15 mouse cellular contexts compared by ENCODE assay signal in genomic region chr14:44067879-44068278, GRCm38 (mm10). TPM values are rescaled to one million over a fixed set of nuclear protein-coding genes. Genes with fewer than 3 reads are reported as not detected.
DNase-seq lines count a peak whose midpoint lies in the region; ATAC-seq and TF ChIP-seq lines count a peak whose summit lies in the region.
"Not testable (repeated sequence)": the region's sequence is repeated elsewhere in the genome, so short reads cannot be mapped to it uniquely, and the experiment has no call there.
"Had no signal": no experiment of that assay in that cellular context is flagged by ENCODE, and none has a peak within 500 bp of the region (broad histone marks: within the 10 kb centered on the region; RNA-seq: fewer than 3 reads in every experiment).

No protein-coding gene starts in this region.

- peak overlapping the region in 1 of 2 experiments; percentile 52; a peak in 2 of 4 replicates for H3K4me3 ChIP-seq in ES-E14 (ENCODE audit: insufficient read depth in 1 of 2, low read depth in 1 of 2, low read length in 2 of 2, poor library complexity in 1 of 2, severe bottlenecking in 1 of 2)
- H3K4me3 ChIP-seq in lung, postnatal 0 days (ENCODE audit: low read depth, low read length) = not testable (repeated sequence)

- in situ Hi-C loops in ES-E14 (cut with MboI; ENCODE audit: low sequenced_read_pairs in 2 of 2, unreplicated experiment in 2 of 2) = not testable (repeated sequence)

- not testable (repeated sequence) for H3K27ac ChIP-seq in ES-E14 (ENCODE audit: insufficient read depth, low read depth, low read length, poor library complexity, severe bottlenecking); lung, postnatal 0 days (ENCODE audit: low read length)

- WGBS in lung, postnatal 0 days = 79% methylated on average over 1 of the region's 1 CpGs

- H3K36me3 ChIP-seq in ES-E14 (ENCODE audit: control insufficient read depth, insufficient read depth, low read length, poor library complexity, severe bottlenecking); lung, postnatal 0 days (ENCODE audit: insufficient read depth, low read length): not testable (repeated sequence)

- peak; percentile 43 for DNase-seq in ES-E14 (ENCODE audit: low read depth, low spot score)
- peak; percentile 5 for DNase-seq in embryo, embryonic 10 days (ENCODE audit: low spot score)
- peak; percentile 1 to 53 for DNase-seq in frontal cortex, adult 2 months (ENCODE audit: extremely low spot score in 1 of 2, low spot score in 1 of 2)
- peak; percentile 41 for DNase-seq in induced T-regulatory cell, adult 2 months (ENCODE audit: low read depth)
- peak; percentile 8 to 10 for DNase-seq in left cerebral cortex, adult 18-20 months (ENCODE audit: low spot score in 2 of 2)
- peak; percentile 11 for DNase-seq in lung, postnatal 0 days (ENCODE audit: low spot score)

- not testable (repeated sequence) for H3K9me3 ChIP-seq in ES-E14 (ENCODE audit: control insufficient read depth, insufficient read depth, low read depth, low read length); lung, postnatal 0 days (ENCODE audit: low read length)

- not testable (repeated sequence) for H3K9ac ChIP-seq in ES-E14 (ENCODE audit: insufficient read depth, low read depth, low read length, poor library complexity, severe bottlenecking); lung, postnatal 0 days (replicated peaks; ENCODE audit: low read depth)

- H3K4me2 ChIP-seq in lung, postnatal 0 days (replicated peaks; ENCODE audit: low read depth, low read length) = not testable (repeated sequence)

- not testable (repeated sequence) for TF ChIP-seq EP300 in lung, postnatal 0 days (IDR thresholded peaks at IDR 0.05)

- TF ChIP-seq CTCF in lung, postnatal 0 days (IDR thresholded peaks at IDR 0.05) = peak; percentile 54

- ATAC-seq in lung, postnatal 0 days = not testable (repeated sequence)
- ATAC-seq in neutrophil, adult 5-6 weeks (ENCODE audit: extremely low read depth, insufficient number of reproducible peaks, low FRiP score, poor library complexity, severe bottlenecking) = peak; percentile 53; the same call in 1 of the 2 replicates

- not testable (repeated sequence) for H3K4me1 ChIP-seq in ES-E14 (ENCODE audit: control insufficient read depth in 2 of 2, insufficient read depth in 2 of 2, low read length in 2 of 2, poor library complexity in 1 of 2); lung, postnatal 0 days (ENCODE audit: insufficient read depth, low read depth, low read length)

- H3K27me3 ChIP-seq in lung, postnatal 0 days (replicated peaks; ENCODE audit: insufficient read depth, low read length) = not testable (repeated sequence)

RNA-seq across cellular contexts. Expression of gene Ear2, which starts 34.6 kb away (rescaled TPM):
- not detected in 2 replicates for total RNA-seq in ES-E14 (2012; rRNA removed)
- polyA plus RNA-seq in frontal cortex, adult 2 months (2012; rRNA removed) = 0.44 and 0.68 TPM in 2 replicates
- total RNA-seq in left cerebral cortex, adult 18-20 months (2021) = not detected
- polyA plus RNA-seq in lung, postnatal 0 days (2015; fragmentation: Nextera tagmentation; extraction: Ambion mirVana) = 119 and 146 TPM in 2 replicates
- 13.2 and 22.7 TPM in 2 replicates for total RNA-seq in neutrophil, adult 5-6 weeks (2017)
- total RNA-seq: left cerebral cortex, adult 8-10 months had no signal
- polyA plus RNA-seq: forebrain, embryonic 15.5 days; midbrain, embryonic 16.5 days had no signal

RNA-seq across cellular contexts. Expression of gene Gm3327, which starts 55.8 kb away (rescaled TPM):
- not detected in 2 replicates for total RNA-seq in ES-E14 (2012; rRNA removed)
- not detected in 2 replicates for polyA plus RNA-seq in frontal cortex, adult 2 months (2012; rRNA removed)
- total RNA-seq in left cerebral cortex, adult 18-20 months (2021) = not detected
- polyA plus RNA-seq in lung, postnatal 0 days (2015; fragmentation: Nextera tagmentation; extraction: Ambion mirVana) = not detected in 2 replicates
- total RNA-seq in neutrophil, adult 5-6 weeks (2017) = not detected in 2 replicates
- total RNA-seq: adrenal gland, adult 18-20 months; gastrocnemius, postnatal 4 days; heart, postnatal 25 days; left cerebral cortex, adult 8-10 months had no signal
- polyA plus RNA-seq: forebrain, embryonic 15.5 days; kidney, embryonic 15.5 days; lung, adult 2 months; midbrain, embryonic 16.5 days had no signal

Comparison
In these comparisons a context has a peak if more than half of its experiments do, and no peak if none do; other contexts are left out.
1. RNA of gene Ear2, which starts 34.6 kb away (total RNA-seq): 13.2 to 22.7 TPM in neutrophil, adult 5-6 weeks; not detected in ES-E14 and not detected in left cerebral cortex, adult 18-20 months; every median in the first group is over 10 times any median in the second.
2. Peak in every context shown above with its lines, with median percentiles within 50 percentile points of each other: DNase-seq.